20 mouse cellular contexts compared by ENCODE assay signal in genomic region chr13:95705589-95705988, GRCm38 (mm10). TPM values are rescaled to one million over a fixed set of nuclear protein-coding genes. Genes with fewer than 3 reads are reported as not detected.
DNase-seq lines count a peak whose midpoint lies in the region; ATAC-seq and TF ChIP-seq lines count a peak whose summit lies in the region.
"Had no signal": no experiment of that assay in that cellular context is flagged by ENCODE, and none has a peak within 500 bp of the region (broad histone marks: within the 10 kb centered on the region; RNA-seq: fewer than 3 reads in every experiment).

No protein-coding gene starts in this region.

- no peak for TF ChIP-seq CTCF in intestine, postnatal 0 days (IDR thresholded peaks at IDR 0.05; ENCODE audit: low read depth)
- TF ChIP-seq CTCF in lung, postnatal 0 days (IDR thresholded peaks at IDR 0.05): no peak

- peak; percentile 72 for DNase-seq in lung, postnatal 0 days (ENCODE audit: low spot score)
- no peak for DNase-seq in lung, postnatal 4 days
- DNase-seq in midbrain, embryonic 14.5 days: no peak
- DNase-seq: adrenal gland, postnatal 14 days; cerebellum, adult 11-12 months; cerebellum, adult 9-10 months; cerebellum, postnatal 25 days; forebrain, postnatal 0 days; gastrocnemius, postnatal 14 days had no signal

- peaks cover 2% of the 10 kb centered on the region; the same call in 1 of the 2 replicates for H3K36me3 ChIP-seq in intestine, embryonic 15.5 days
- H3K36me3 ChIP-seq in intestine, postnatal 0 days (ENCODE audit: control insufficient read depth, insufficient read depth): peaks cover 8% of the 10 kb centered on the region; the same call in 1 of the 2 replicates
- no peaks in the 10 kb centered on the region for H3K36me3 ChIP-seq in lung, postnatal 0 days (ENCODE audit: insufficient read depth, low read length)
- no peaks in the 10 kb centered on the region for H3K36me3 ChIP-seq in intestine, embryonic 16.5 days (ENCODE audit: control insufficient read depth, insufficient read depth, low read length)
- no peaks in the 10 kb centered on the region for H3K36me3 ChIP-seq in stomach, embryonic 15.5 days
- H3K36me3 ChIP-seq in midbrain, embryonic 14.5 days (ENCODE audit: control insufficient read depth, insufficient read depth, low read length): 0 out of 2 replicates have a peak, but pooled peaks cover 2% of the 10 kb centered on the region
- no peaks in the 10 kb centered on the region for H3K36me3 ChIP-seq in hindbrain, embryonic 16.5 days (ENCODE audit: control insufficient read depth, insufficient read depth, low read length)
- H3K36me3 ChIP-seq: heart, embryonic 12.5 days had no signal

- 78% methylated on average over 6 of the region's 6 CpGs for WGBS in intestine, embryonic 15.5 days
- 47% methylated on average over 6 of the region's 6 CpGs for WGBS in intestine, postnatal 0 days
- WGBS in lung, postnatal 0 days: 69% methylated on average over 6 of the region's 6 CpGs
- 60% methylated on average over 6 of the region's 6 CpGs for WGBS in intestine, embryonic 16.5 days
- WGBS in stomach, embryonic 15.5 days: 74% methylated on average over 6 of the region's 6 CpGs
- WGBS in midbrain, embryonic 14.5 days: 97% methylated on average over 6 of the region's 6 CpGs
- WGBS in hindbrain, embryonic 16.5 days: 94% methylated on average over 6 of the region's 6 CpGs

- peak; percentile 75 for ATAC-seq in intestine, embryonic 15.5 days
- no peak for ATAC-seq in intestine, postnatal 0 days
- peak; percentile 69 for ATAC-seq in lung, postnatal 0 days
- ATAC-seq in intestine, embryonic 16.5 days: peak; percentile 77
- ATAC-seq in stomach, embryonic 15.5 days (ENCODE audit: insufficient read depth, low FRiP score, low read depth): peak; percentile 73
- ATAC-seq in midbrain, embryonic 14.5 days (ENCODE audit: low FRiP score, low TSS enrichment): no peak
- no peak for ATAC-seq in hindbrain, embryonic 16.5 days
- ATAC-seq: activated CD4-positive, CD25-positive, alpha-beta regulatory T cell, adult 4 months; forebrain, embryonic 13.5 days; forebrain, postnatal 0 days; Patski had no signal

- TF ChIP-seq EP300 in lung, postnatal 0 days (IDR thresholded peaks at IDR 0.05): peak; percentile 26; the same call in 1 of the 2 replicates

- H3K27me3 ChIP-seq in intestine, embryonic 15.5 days (replicated peaks): no peaks in the 10 kb centered on the region
- no peaks in the 10 kb centered on the region for H3K27me3 ChIP-seq in intestine, postnatal 0 days (replicated peaks; ENCODE audit: control insufficient read depth, insufficient read depth, low read length)
- no peaks in the 10 kb centered on the region for H3K27me3 ChIP-seq in lung, postnatal 0 days (replicated peaks; ENCODE audit: insufficient read depth, low read length)
- no peaks in the 10 kb centered on the region for H3K27me3 ChIP-seq in intestine, embryonic 16.5 days (replicated peaks; ENCODE audit: control insufficient read depth, insufficient read depth, low read length)
- no peaks in the 10 kb centered on the region for H3K27me3 ChIP-seq in stomach, embryonic 15.5 days (replicated peaks)
- H3K27me3 ChIP-seq in midbrain, embryonic 14.5 days (ENCODE audit: control insufficient read depth, insufficient read depth, low read length): no peaks in the 10 kb centered on the region
- H3K27me3 ChIP-seq in hindbrain, embryonic 16.5 days (replicated peaks; ENCODE audit: control insufficient read depth, insufficient read depth, low read length): no peaks in the 10 kb centered on the region
- H3K27me3 ChIP-seq: CH12.LX; embryonic facial prominence, embryonic 13.5 days; forebrain, embryonic 13.5 days; heart, embryonic 12.5 days; Patski had no signal

- no peak overlapping the region for H3K4me2 ChIP-seq in intestine, embryonic 15.5 days (replicated peaks)
- H3K4me2 ChIP-seq in intestine, postnatal 0 days (replicated peaks; ENCODE audit: low read depth): no peak overlapping the region
- no peak overlapping the region for H3K4me2 ChIP-seq in lung, postnatal 0 days (replicated peaks; ENCODE audit: low read depth, low read length)
- H3K4me2 ChIP-seq in intestine, embryonic 16.5 days (ENCODE audit: low read depth, low read length): no peak overlapping the region
- 0 out of 2 replicates have a peak overlapping the region, but pooled peaks have one; percentile 6 for H3K4me2 ChIP-seq in stomach, embryonic 15.5 days
- no peak overlapping the region for H3K4me2 ChIP-seq in midbrain, embryonic 14.5 days (ENCODE audit: low read length)
- no peak overlapping the region for H3K4me2 ChIP-seq in hindbrain, embryonic 16.5 days (ENCODE audit: low read length)
- H3K4me2 ChIP-seq: embryonic facial prominence, embryonic 13.5 days; forebrain, embryonic 13.5 days; heart, embryonic 12.5 days had no signal

- H3K27ac ChIP-seq in intestine, embryonic 15.5 days: no peak overlapping the region
- no peak overlapping the region for H3K27ac ChIP-seq in intestine, postnatal 0 days (ENCODE audit: low read depth, low read length)
- no peak overlapping the region for H3K27ac ChIP-seq in lung, postnatal 0 days (ENCODE audit: low read length)
- H3K27ac ChIP-seq in intestine, embryonic 16.5 days (ENCODE audit: low read length): no peak overlapping the region
- H3K27ac ChIP-seq in stomach, embryonic 15.5 days: peak overlapping the region; percentile 2; the same call in 1 of the 2 replicates
- H3K27ac ChIP-seq in midbrain, embryonic 14.5 days (replicated peaks; ENCODE audit: low read depth, low read length): no peak overlapping the region
- H3K27ac ChIP-seq in hindbrain, embryonic 16.5 days (ENCODE audit: low read depth, low read length): no peak overlapping the region
- H3K27ac ChIP-seq: embryonic facial prominence, embryonic 13.5 days; forebrain, embryonic 13.5 days had no signal

- no peak overlapping the region for H3K4me3 ChIP-seq in intestine, embryonic 15.5 days (replicated peaks)
- H3K4me3 ChIP-seq in intestine, postnatal 0 days (ENCODE audit: low read depth, low read length): no peak overlapping the region
- H3K4me3 ChIP-seq in lung, postnatal 0 days (ENCODE audit: low read depth, low read length): no peak overlapping the region
- H3K4me3 ChIP-seq in intestine, embryonic 16.5 days (ENCODE audit: low read length): no peak overlapping the region
- H3K4me3 ChIP-seq in stomach, embryonic 15.5 days (replicated peaks): no peak overlapping the region
- H3K4me3 ChIP-seq in midbrain, embryonic 14.5 days (replicated peaks; ENCODE audit: low read depth, low read length): no peak overlapping the region
- H3K4me3 ChIP-seq in hindbrain, embryonic 16.5 days (ENCODE audit: low read length): no peak overlapping the region
- H3K4me3 ChIP-seq: embryonic facial prominence, embryonic 13.5 days; forebrain, embryonic 13.5 days; heart, embryonic 12.5 days had no signal

- H3K9ac ChIP-seq in intestine, embryonic 15.5 days: no peak overlapping the region
- H3K9ac ChIP-seq in intestine, postnatal 0 days (ENCODE audit: low read depth, low read length): no peak overlapping the region
- no peak overlapping the region for H3K9ac ChIP-seq in lung, postnatal 0 days (replicated peaks; ENCODE audit: low read depth)
- no peak overlapping the region for H3K9ac ChIP-seq in intestine, embryonic 16.5 days (ENCODE audit: low read depth, low read length)
- no peak overlapping the region for H3K9ac ChIP-seq in stomach, embryonic 15.5 days
- H3K9ac ChIP-seq in midbrain, embryonic 14.5 days (replicated peaks; ENCODE audit: low read length): no peak overlapping the region
- no peak overlapping the region for H3K9ac ChIP-seq in hindbrain, embryonic 16.5 days (ENCODE audit: low read depth, low read length)
- H3K9ac ChIP-seq: embryonic facial prominence, embryonic 13.5 days; forebrain, embryonic 13.5 days; forebrain, postnatal 0 days; heart, embryonic 12.5 days had no signal

- H3K9me3 ChIP-seq in intestine, embryonic 15.5 days: no peaks in the 10 kb centered on the region
- H3K9me3 ChIP-seq in intestine, postnatal 0 days (ENCODE audit: control insufficient read depth): no peaks in the 10 kb centered on the region
- no peaks in the 10 kb centered on the region for H3K9me3 ChIP-seq in lung, postnatal 0 days (ENCODE audit: low read length)
- no peaks in the 10 kb centered on the region for H3K9me3 ChIP-seq in intestine, embryonic 16.5 days (ENCODE audit: control insufficient read depth, low read length)
- no peaks in the 10 kb centered on the region for H3K9me3 ChIP-seq in stomach, embryonic 15.5 days
- H3K9me3 ChIP-seq in midbrain, embryonic 14.5 days (ENCODE audit: control insufficient read depth, low read length): no peaks in the 10 kb centered on the region
- H3K9me3 ChIP-seq in hindbrain, embryonic 16.5 days (ENCODE audit: control insufficient read depth, low read length): no peaks in the 10 kb centered on the region
- H3K9me3 ChIP-seq: embryonic facial prominence, embryonic 13.5 days; forebrain, embryonic 13.5 days; heart, embryonic 12.5 days had no signal

- H3K4me1 ChIP-seq in intestine, embryonic 15.5 days (replicated peaks): no peaks in the 10 kb centered on the region
- no peaks in the 10 kb centered on the region for H3K4me1 ChIP-seq in intestine, postnatal 0 days (replicated peaks; ENCODE audit: control insufficient read depth, insufficient read depth, low read length)
- no peaks in the 10 kb centered on the region for H3K4me1 ChIP-seq in lung, postnatal 0 days (ENCODE audit: insufficient read depth, low read depth, low read length)
- peaks cover 5% of the 10 kb centered on the region; the same call in 1 of the 2 replicates for H3K4me1 ChIP-seq in intestine, embryonic 16.5 days (ENCODE audit: control insufficient read depth, insufficient read depth, low read length)
- H3K4me1 ChIP-seq in stomach, embryonic 15.5 days: no peaks in the 10 kb centered on the region; the same call in 1 of the 2 replicates
- H3K4me1 ChIP-seq in midbrain, embryonic 14.5 days (ENCODE audit: control insufficient read depth, insufficient read depth, low read length): no peaks in the 10 kb centered on the region
- H3K4me1 ChIP-seq in hindbrain, embryonic 16.5 days (ENCODE audit: control insufficient read depth, insufficient read depth, low read depth, low read length): no peaks in the 10 kb centered on the region
- H3K4me1 ChIP-seq: forebrain, embryonic 13.5 days had no signal

RNA-seq across cellular contexts. Expression of gene F2rl2, which starts 8.9 kb away (rescaled TPM):
- 0.44 and 0.58 TPM in 2 replicates for polyA plus RNA-seq in intestine, embryonic 15.5 days (2015; fragmentation: Nextera tagmentation; extraction: Ambion mirVana)
- 0.17 and 0.43 TPM in 2 replicates for polyA plus RNA-seq in intestine, postnatal 0 days (2015; fragmentation: Nextera tagmentation; extraction: Ambion mirVana)
- 1.2 and 1.4 TPM in 2 replicates for polyA plus RNA-seq in lung, postnatal 0 days (2015; fragmentation: Nextera tagmentation; extraction: Ambion mirVana)
- polyA plus RNA-seq in intestine, embryonic 16.5 days (2015; fragmentation: Nextera tagmentation; extraction: Ambion mirVana): 0.21 and 0.38 TPM in 2 replicates
- polyA plus RNA-seq in stomach, embryonic 15.5 days (2015; fragmentation: Nextera tagmentation; extraction: Ambion mirVana): 0.42 and 0.67 TPM in 2 replicates
- 0.58 and 0.84 TPM in 2 replicates for polyA plus RNA-seq in midbrain, embryonic 14.5 days (2014; fragmentation: Nextera tagmentation; extraction: Ambion mirVana)
- polyA plus RNA-seq in hindbrain, embryonic 16.5 days (2015; fragmentation: Nextera tagmentation; extraction: Ambion mirVana): 0.89 TPM in 2 replicates
- polyA plus RNA-seq: Patski had no signal

Comparison
In these comparisons a context has a peak if more than half of its experiments do, and no peak if none do; other contexts are left out.
1. ATAC-seq: peak in intestine, embryonic 15.5 days (single experiment), lung, postnatal 0 days (single experiment), intestine, embryonic 16.5 days (single experiment) and stomach, embryonic 15.5 days (single experiment); none in intestine, postnatal 0 days (single experiment), midbrain, embryonic 14.5 days (single experiment) and hindbrain, embryonic 16.5 days (single experiment).